Mouse (Mus musculus): Measurements from ENCODE around the gene Grtp1.

Grtp1 gene

GRCm38 (mm10) chr8:13174811-13175210 lies 25.6 kb downstream of the Grtp1 start:
- DNase-seq (ENCODE audit: low read depth, low spot score): no peak

DNA sequence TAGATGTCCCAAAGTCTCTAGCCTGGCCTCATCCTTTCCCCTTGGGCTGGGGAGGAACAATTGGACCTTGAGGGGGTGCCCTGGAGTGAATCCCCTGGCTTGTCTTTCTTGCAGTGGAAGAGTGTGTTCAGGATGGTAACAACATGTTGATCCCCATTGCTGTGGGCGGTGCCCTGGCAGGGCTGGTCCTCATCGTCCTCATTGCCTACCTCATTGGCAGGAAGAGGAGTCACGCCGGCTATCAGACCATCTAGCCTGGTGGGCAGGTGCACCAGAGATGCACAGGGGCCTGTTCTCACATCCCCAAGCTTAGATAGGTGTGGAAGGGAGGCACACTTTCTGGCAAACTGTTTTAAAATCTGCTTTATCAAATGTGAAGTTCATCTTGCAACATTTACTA lies 26.1 kb downstream of the Grtp1 start:
- DNase-seq (ENCODE audit: low read depth, low spot score): no peak

DNA sequence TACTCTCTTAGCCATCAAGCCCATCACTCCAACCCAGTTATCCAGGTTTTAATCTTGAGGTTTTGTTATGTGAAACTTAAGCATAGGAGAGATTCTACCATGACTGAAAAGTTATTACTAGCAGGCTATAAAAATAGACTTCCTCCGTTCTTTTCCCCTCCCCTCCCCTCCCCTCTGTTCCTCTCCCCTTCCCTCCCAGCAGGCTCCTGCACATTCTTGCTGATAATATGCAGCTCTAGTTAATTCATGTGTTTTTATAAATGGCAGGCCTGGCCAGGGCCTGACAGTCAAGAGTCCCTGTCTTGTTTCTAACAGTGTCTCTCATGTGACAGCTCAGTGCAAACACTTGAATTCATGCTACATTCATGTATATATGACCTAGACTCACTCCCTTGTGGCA lies 29.9 kb downstream of the Grtp1 start:
- DNase-seq (ENCODE audit: low read depth, low spot score): no peak

GRCm38 (mm10) chr8:13164361-13164760 lies 36.1 kb downstream of the Grtp1 start:
- DNase-seq (ENCODE audit: low read depth, low spot score): no peak

DNA sequence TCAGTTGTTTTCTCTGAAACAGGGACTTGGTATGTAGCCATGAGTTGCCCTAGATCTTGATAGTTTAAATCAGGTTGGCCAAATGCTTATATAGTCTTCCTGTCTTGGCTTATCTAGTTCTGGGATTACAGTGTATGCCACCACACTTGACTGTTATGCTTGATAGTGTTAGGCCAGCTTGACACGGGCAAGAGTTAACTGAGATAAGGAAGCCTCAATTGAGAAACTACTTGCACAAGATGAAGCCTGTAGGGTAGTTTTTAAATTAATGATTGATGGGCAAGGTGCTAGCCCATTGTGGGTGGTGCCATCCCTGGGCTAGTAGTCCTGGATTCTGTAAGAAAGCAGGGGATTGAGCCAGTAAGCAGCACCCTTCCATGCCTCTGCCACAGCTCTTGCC lies 36.9 kb downstream of the Grtp1 start:
- no peak for DNase-seq (ENCODE audit: low read depth, low spot score)

DNA sequence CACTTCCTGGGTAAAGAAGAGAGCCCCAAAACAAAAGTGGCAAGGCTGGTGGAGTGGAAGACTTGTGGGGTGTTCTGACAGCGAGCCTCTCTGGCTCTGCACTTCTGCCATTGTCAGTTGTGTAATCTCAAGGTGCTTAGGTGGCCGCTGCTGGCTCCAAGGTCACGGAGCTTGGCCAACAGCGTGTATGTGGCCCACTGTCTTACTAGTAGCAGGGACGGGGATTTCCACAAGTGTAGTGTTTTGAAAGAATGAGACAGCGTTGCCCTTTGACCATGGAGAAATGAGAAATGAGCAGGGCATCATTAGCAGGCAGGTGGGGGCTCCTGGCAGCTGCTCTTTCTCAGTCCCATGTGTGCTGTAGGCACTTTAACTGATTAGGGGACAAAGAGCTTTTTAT lies 38.3 kb downstream of the Grtp1 start:
- DNase-seq (ENCODE audit: low read depth, low spot score): no peak

DNA sequence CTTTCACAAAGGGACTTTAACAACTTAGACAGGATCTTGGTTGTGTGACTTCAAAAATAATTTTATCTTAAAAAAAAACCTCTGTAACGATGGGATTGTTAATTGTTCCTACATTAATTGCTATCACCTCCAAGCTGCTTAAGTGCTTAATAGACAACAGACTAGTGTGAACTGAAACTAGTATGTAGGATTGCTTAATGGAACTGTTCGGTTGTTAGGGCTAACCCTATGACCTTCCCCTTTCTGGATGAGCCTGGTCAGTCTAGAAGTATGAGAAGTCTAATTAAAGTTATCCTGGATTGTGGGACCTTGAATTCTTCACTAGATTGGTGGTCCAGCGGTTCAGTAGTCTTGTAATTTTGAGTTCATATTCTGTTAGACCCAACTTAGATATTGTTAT lies 39.7 kb downstream of the Grtp1 start:
- DNase-seq (ENCODE audit: low read depth, low spot score): no peak

DNA sequence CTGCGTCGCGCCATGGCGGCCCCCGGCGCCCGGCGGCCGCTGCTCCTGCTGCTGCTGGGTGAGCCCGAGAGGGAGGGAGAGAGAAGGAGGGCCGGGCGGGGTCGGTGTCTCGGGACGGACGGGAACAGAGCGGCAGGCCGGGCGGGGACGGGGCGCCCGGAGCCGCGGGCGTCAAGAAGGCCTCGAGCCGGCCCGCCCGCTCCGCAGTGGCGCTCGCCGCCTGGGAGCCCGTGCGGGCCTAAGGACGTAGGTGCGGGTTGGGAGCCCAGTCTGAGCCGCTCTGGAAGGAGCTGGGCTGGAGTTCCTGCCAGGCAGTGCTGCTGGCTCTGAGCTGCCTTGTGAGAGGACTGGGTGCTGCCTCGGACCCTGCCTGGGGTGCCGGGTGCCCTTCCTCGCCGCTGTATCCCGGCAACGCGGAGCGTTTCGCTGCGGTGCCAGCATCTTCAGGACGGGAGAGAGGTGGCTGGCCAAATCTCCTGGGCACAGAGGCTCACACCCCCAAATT lies 41.0 kb downstream of the Grtp1 start:
- no peak for DNase-seq (ENCODE audit: low read depth, low spot score)

GRCm38 (mm10) chr8:13158718-13159376 lies 41.6 kb downstream of the Grtp1 start, which contains the start of gene Lamp1:
Gene Lamp1, plus strand, starts transcription at chr8:13159161.
- peak; percentile 97 for DNase-seq (ENCODE audit: low read depth, low spot score)

GRCm38 (mm10) chr8:13156327-13157097 lies 43.9 kb downstream of the Grtp1 start:
- DNase-seq (ENCODE audit: low read depth, low spot score): no peak

- no peak for DNase-seq (ENCODE audit: low read depth, low spot score)
Measured at GRCm38 (mm10) chr8:13155358-13155757, 45.1 kb downstream of the Grtp1 start.

GRCm38 (mm10) chr8:13154099-13154498 lies 46.3 kb downstream of the Grtp1 start:
- DNase-seq (ENCODE audit: low read depth, low spot score): no peak

DNA sequence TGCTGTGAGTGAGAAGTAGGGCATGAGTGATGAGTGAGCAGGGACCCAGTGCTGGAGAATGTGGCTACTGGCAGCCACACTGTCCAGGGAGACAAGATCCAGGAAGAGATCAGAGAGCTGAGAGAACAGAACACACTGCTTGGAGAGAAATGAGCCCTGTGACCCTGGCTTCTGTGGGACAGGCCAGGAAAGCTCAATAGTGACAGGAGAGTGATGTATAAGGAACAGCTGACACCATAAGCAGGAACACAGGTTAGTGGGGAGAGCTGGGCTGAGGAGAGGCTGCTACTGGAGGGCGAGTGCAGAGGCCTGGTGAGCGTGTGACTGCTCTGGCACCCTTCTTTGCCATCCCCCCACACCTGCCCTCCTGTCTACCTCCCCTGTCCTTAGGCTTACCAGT lies 49.5 kb downstream of the Grtp1 start:
- no peak for DNase-seq (ENCODE audit: low read depth, low spot score)

- no peak for DNase-seq (ENCODE audit: low read depth, low spot score)
Measured at GRCm38 (mm10) chr8:13149866-13150265, 50.6 kb downstream of the Grtp1 start.

DNA sequence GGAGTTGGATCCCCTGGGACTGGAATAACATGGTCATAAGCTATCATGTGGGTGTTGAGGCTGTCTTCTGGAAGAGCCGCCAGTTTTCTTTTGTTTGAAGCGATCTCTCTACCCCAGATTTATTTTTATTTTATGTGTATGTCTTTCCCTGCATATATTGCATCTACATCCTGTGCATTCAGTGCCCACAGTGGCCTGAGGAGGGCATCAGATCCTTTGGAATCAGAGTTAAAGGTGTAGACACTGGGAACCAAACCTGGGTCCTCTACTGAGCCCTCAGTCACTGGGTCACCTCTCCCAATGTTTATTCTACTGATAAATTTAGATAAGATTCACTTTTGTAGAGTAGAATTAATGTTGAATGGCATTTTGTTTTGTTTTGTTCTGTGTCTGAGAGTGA lies 51.1 kb downstream of the Grtp1 start:
- DNase-seq (ENCODE audit: low read depth, low spot score): no peak

GRCm38 (mm10) chr8:13148476-13148875 lies 51.9 kb downstream of the Grtp1 start:
- no peak for DNase-seq (ENCODE audit: low read depth, low spot score)

DNA sequence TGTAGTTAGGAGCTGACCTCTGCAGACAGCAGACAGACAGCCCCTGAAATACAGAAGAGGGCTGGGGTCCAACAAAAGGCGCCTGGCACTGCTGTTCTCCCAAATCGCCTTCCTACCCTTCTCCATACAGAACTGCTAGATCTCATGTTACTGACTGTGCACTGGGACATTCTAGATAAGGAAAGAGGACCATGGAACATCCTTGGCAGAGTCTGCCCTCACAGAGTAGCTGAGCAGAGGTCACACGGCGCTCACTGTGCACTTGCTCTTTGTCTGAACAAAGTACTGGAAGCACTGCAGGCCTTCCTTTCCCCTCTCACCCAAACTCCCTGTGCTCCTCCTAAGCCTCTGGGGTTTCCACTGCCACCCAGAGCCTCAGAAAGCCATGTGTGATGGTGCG lies 58.7 kb downstream of the Grtp1 start:
- no peak for DNase-seq (ENCODE audit: low read depth, low spot score)

- DNase-seq (ENCODE audit: low read depth, low spot score): no peak
Measured at GRCm38 (mm10) chr8:13139641-13140182, 60.7 kb downstream of the Grtp1 start.

GRCm38 (mm10) chr8:13132220-13132619 lies 68.2 kb downstream of the Grtp1 start:
- peak; percentile 34 for DNase-seq (ENCODE audit: low read depth, low spot score)

DNA sequence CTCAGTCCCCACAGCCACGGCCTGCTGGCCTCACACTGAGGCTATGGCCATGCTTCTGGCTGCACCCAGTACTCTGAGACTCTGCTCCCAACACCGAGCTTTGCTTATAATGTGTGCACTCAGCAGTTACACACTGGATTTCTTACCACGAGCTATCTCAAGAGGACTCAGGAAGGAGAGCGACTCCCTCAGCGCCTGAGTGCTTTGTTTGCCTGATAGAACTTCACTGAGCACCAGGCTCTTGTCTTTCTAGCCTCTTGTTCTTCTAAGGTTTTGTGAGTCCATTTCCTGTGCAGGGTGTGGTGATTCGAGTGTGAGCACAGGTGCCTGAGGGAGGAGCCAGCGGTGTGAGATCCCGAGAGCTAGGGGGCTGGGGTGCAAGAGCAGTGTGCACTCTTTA lies 75.5 kb downstream of the Grtp1 start:
- DNase-seq (ENCODE audit: low read depth, low spot score): no peak

DNA sequence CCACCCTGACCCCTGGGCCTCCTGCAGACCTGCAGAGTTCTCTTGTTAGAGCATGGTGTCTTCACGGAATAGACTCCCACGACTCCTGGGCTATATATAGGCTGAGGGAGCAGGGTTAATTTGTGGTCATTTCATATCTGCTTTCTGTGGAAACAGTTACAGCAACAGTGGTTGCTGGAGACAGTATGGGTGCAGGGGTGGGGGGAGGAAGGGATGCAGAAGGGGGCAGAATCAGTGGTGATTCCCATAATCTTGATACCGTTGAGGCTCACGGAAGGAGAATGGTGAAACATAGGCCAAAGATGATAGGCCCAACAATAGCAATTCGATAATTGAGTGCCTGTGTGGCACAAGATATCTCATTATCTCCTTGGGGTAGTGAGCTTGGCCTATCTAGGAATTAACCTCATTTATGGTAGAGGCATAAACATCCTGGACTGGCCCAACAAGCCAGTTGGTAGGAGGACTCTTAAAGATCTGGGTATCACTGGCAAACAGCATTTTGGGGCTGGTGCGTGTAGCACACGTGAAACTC lies 77.5 kb downstream of the Grtp1 start:
- DNase-seq (ENCODE audit: low read depth, low spot score): no peak

Data from retina, adult 2 months (tissue).